Mouse (Mus musculus) G1E (cell line): ENCODE data around the gene Ppfia1. TPM values are rescaled to one million over a fixed set of nuclear protein-coding genes. Genes with fewer than 3 reads are reported as not detected.

ENCODE experiments used
- ATAC-seq: 2 replicates; pipeline ENCODE4 v1.8.0; 2016; ENCODE audit warnings: mild to moderate bottlenecking; ENCODE audit not compliant: insufficient number of reproducible peaks, poor library complexity, low FRiP score, severe bottlenecking; ENCODE audit errors: extremely low read depth
- DNase-seq: peaks from one replicate; pipeline ENCODE4 v3.0.0; 2012; ENCODE audit warnings: low spot score
- H3K27me3 ChIP-seq: 2 replicates; pipeline ENCODE4 v1.6.1; 2012; ENCODE audit warnings: mild to moderate bottlenecking, low read length, inconsistent platforms; ENCODE audit not compliant: insufficient read depth
- H3K36me3 ChIP-seq: replicated peaks from 2 replicates; pipeline ENCODE3; 2012; ENCODE audit warnings: mild to moderate bottlenecking, inconsistent platforms
- H3K4me1 ChIP-seq: 2 replicates; pipeline ENCODE4 v1.6.1; 2012; ENCODE audit warnings: low read depth, low read length, inconsistent platforms, mixed read lengths; ENCODE audit not compliant: insufficient read depth
- H3K4me3 ChIP-seq: 2 replicates; pipeline ENCODE4 v1.5.1; 2012; ENCODE audit warnings: low read depth, mild to moderate bottlenecking, inconsistent platforms, low read length, moderate library complexity, mixed read lengths
- H3K9me3 ChIP-seq: replicated peaks from 2 replicates; pipeline ENCODE4 v1.6.1; 2012; ENCODE audit warnings: inconsistent platforms
- CTCF ChIP-seq: IDR thresholded peaks from 2 replicates; pipeline ENCODE4 v1.5.1; 2012; ENCODE audit warnings: low read depth, low read length, inconsistent platforms, mixed read lengths
- GATA1 ChIP-seq: IDR thresholded peaks from 2 replicates; pipeline ENCODE4 v1.6.1; 2012; ENCODE audit warnings: borderline replicate concordance, low read length, inconsistent platforms, mixed read lengths
- GATA2 ChIP-seq: IDR thresholded peaks from 2 replicates; pipeline ENCODE4 v1.6.1; 2012; ENCODE audit warnings: low read depth, low read length, inconsistent platforms, borderline replicate concordance
- POLR2AphosphoS5 ChIP-seq: IDR thresholded peaks from 2 replicates; pipeline ENCODE4 v1.6.1; 2012; ENCODE audit warnings: low read depth, low read length, inconsistent platforms; ENCODE audit not compliant: insufficient replicate concordance
- TAL1 ChIP-seq: conservative IDR thresholded peaks from 2 replicates; pipeline ENCODE4 v1.6.1; 2012; ENCODE audit warnings: low read depth, low read length, inconsistent platforms, mixed read lengths
- polyA plus RNA-seq: library from polyadenylated mRNA; stranded (reverse); fragments of >175 nt; gene quantifications from 2 replicates; pipeline ENCODE4 v1.2.3, GENCODE M21; 2012
- total RNA-seq, 2 experiments: library from RNA; stranded (forward) in 1 of 2; stranded (reverse) in 1 of 2; fragments of 200-1000 nt in 1 of 2; fragments of >200 nt in 1 of 2; fragmentation: Nextera tagmentation in 1 of 2; gene quantifications; 2 replicates each; pipeline ENCODE4 v1.2.3; 2014 to 2017

Ppfia1 gene
- total and polyA plus RNA-seq, 3 experiments = 62.3 to 103 (median 68.1) TPM

DNA sequence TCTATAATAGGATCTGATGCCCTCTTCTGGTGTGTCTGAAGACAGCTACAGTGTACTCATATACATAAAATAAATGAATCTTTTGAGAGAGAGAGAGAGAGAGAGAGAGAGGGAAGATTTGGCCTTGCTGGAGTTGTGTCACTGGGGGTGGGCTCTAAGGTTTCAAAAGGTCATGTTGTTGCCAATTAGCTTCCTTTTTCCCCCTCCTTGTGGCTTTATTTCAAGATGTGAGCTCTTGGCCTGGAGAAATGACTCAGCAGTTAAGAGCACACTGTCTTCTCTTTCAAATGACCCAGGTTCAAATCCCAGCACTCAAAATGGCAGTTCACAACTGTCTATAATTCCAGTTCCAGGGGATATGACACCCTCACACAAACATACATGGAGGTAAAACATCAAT lies 14.6 kb upstream of the Ppfia1 start:
- H3K36me3 ChIP-seq = no peaks in the 10 kb centered on the region
- H3K9me3 ChIP-seq = no peaks in the 10 kb centered on the region
- H3K27me3 ChIP-seq = peaks cover 62% of the 10 kb centered on the region
- ATAC-seq (no peak), DNase-seq (no peak)
- no peak overlapping the region for H3K4me3 ChIP-seq
- no peaks in the 10 kb centered on the region for H3K4me1 ChIP-seq
- TF ChIP-seq CTCF = no peak
- no peak for TF ChIP-seq GATA2
- TF ChIP-seq GATA1 = no peak
- TF ChIP-seq POLR2AphosphoS5 = no peak
- no peak for TF ChIP-seq TAL1

DNA sequence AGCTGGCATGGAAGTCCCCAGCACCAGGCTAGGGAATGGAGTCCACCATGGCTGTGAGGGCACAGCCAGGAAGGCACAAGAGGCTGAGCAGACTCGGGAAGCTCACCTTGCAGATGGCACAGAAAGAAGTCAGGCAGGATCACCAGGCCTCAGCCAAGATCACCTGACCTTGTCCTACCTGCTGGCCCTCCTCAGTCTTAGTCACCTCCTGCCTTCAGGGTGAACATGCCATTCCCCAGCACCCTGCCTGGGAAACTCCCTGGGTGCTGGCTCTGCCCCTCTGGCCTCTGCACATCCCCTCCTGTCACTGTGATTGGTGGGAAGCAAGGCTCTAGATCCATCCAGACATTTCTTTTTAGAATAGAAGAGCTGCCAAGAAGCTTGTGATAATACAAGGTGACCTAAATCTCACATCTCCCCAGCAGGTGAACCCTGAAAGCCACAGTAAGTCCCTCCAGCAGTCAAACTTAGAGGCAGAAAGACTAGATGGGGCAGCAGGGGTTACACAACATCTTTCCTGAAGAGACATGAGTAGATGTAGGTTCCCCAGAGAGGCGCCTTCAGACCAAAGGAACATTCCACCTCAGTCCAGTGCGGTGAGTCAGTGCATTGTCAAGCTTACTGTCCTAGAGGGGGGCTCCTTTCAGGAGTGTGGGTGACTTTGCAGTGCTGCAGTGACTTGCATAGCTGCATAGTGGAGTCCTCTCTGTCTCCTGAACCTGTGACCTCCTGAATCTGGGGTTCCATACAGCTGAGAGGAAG lies 13.6 kb upstream of the Ppfia1 start:
- H3K4me3 ChIP-seq = no peak overlapping the region
- TF ChIP-seq CTCF (no peak), TAL1 (no peak), POLR2AphosphoS5 (no peak), GATA2 (no peak), GATA1 (no peak)
- H3K4me1 ChIP-seq = no peaks in the 10 kb centered on the region
- H3K27me3 ChIP-seq = peaks cover 66% of the 10 kb centered on the region
- no peaks in the 10 kb centered on the region for H3K9me3 ChIP-seq
- no peak for ATAC-seq
- H3K36me3 ChIP-seq = no peaks in the 10 kb centered on the region
- no peak for DNase-seq

DNA sequence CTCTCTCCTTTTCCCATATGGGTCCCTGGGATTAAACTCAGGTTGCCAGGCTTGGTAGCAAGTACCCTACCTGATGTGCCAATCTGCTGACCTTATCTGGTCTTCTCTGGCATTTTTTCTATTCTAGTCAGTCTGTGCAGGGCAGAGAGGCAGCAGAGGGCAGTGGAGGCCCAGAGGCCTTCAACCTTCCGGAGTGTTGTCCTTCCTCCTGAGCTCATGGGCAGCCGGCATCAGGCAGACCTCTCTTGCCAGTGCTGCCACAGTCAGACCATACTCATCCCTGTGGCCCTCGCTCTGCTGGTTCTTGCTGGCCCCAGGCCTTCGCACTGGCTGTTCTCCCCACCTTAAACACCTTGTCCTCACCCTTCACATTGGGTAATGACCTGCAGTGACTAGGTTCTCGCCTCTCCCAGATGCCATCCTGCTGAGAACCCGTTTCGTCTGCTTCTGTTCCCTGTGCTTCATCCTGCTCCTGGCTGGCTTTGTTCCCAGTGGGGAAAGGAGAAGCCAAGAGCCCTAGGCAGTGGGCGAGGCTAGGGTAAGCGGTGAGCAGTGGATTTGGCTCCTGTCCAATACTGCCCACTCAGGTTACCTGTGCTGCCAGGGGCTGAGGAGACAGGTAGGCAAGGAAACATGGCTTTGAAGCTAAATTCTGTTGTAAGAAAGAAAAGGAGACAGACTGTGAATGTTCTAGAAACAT lies 10.1 kb upstream of the Ppfia1 start:
- Histone ChIP-seq H3K27me3 (peaks cover 64% of the 10 kb centered on the region), H3K4me3 (no peak overlapping the region), H3K9me3 (no peaks in the 10 kb centered on the region), H3K4me1 (peaks cover 5% of the 10 kb centered on the region), H3K36me3 (no peaks in the 10 kb centered on the region)
- TF ChIP-seq GATA1 = no peak
- TF ChIP-seq TAL1 = no peak
- no peak for TF ChIP-seq GATA2
- TF ChIP-seq CTCF = no peak
- no peak for TF ChIP-seq POLR2AphosphoS5
- DNase-seq = no peak
- ATAC-seq = no peak

DNA sequence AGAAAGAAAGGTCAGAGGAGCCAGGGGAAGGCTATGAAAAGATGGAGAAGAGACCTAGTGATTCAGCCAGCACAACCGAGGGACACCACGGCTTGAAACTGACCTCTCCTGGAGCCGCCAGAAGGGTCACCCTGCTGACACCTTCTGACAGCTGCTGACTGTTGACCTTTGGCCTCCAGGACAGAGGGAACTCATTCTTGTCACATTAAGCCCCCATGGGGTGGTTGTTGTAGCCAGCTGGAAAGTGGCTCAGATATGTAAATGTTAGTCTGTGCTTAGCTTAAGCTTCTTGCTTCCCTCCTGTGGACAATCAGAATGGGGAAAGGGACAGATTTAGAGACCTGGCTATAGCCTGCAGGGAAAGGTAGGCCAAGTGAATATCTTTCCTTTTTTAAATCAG lies 8.5 kb upstream of the Ppfia1 start:
- peaks cover 55% of the 10 kb centered on the region for H3K27me3 ChIP-seq
- H3K4me1 ChIP-seq = peaks cover 5% of the 10 kb centered on the region

DNA sequence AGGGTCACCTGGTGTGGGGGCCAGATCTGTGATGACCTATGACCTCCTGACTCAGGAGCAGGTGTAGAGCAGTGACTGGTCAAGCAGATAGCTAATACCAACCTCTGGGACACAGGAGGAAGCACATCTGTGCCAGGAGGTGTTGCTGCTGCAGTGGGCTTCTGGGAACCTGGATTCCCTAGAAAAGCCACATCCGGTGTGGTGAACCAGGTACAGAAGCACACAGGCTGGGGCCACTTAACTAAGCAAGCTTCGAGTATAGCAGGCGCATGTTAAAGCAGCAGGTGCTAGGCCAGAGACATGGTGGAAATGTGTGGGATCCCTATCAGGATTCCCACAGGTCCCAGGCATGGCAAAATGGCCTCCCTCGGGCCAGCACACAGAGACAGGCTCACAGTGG lies 7.1 kb upstream of the Ppfia1 start:
- Histone ChIP-seq H3K9me3 (no peaks in the 10 kb centered on the region), H3K4me3 (no peak overlapping the region), H3K27me3 (peaks cover 48% of the 10 kb centered on the region), H3K36me3 (no peaks in the 10 kb centered on the region), H3K4me1 (peaks cover 17% of the 10 kb centered on the region)
- ATAC-seq (no peak), DNase-seq (no peak)
- no peak for TF ChIP-seq GATA2
- no peak for TF ChIP-seq GATA1

More for the DNA sequence above, 8.5 kb upstream of the Ppfia1 start:
- DNase-seq (no peak), ATAC-seq (no peak)
- no peaks in the 10 kb centered on the region for H3K36me3 ChIP-seq
- H3K4me3 ChIP-seq = no peak overlapping the region
- TF ChIP-seq POLR2AphosphoS5 = no peak
- no peak for TF ChIP-seq CTCF
- no peak for TF ChIP-seq GATA2
- TF ChIP-seq GATA1 = no peak
- no peak for TF ChIP-seq TAL1
- H3K9me3 ChIP-seq = no peaks in the 10 kb centered on the region

DNA sequence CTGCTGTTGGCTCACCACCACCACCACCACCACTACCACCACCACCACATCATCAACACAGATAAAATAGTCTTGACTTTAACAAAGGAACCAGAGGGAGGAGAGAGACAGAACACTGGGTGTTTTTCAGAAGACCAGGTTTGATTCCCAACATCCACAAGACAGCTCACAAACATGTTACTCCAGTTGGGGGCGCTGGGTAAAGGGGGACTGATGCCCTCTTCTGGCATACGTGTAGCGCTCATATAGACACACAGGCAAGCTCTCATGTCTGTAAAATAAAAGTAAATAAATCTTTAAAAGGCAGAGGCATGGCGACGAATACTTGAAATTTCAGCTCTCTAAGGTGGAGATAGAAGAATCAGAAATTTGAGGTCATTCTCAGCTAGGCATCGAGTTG lies 5.0 kb upstream of the Ppfia1 start:
- H3K4me3 ChIP-seq = no peak overlapping the region
- DNase-seq (no peak), ATAC-seq (no peak)
- H3K27me3 ChIP-seq = peaks cover 39% of the 10 kb centered on the region
- no peaks in the 10 kb centered on the region for H3K36me3 ChIP-seq
- peaks cover 23% of the 10 kb centered on the region for H3K4me1 ChIP-seq
- TF ChIP-seq TAL1 (no peak), CTCF (no peak), POLR2AphosphoS5 (no peak), GATA1 (no peak), GATA2 (no peak)
- H3K9me3 ChIP-seq = no peaks in the 10 kb centered on the region
